Mouse (Mus musculus) central nervous system, embryonic 18 days (tissue): Measurements from ENCODE around the gene 2510002D24Rik. TPM values are rescaled to one million over a fixed set of nuclear protein-coding genes. Genes with fewer than 3 reads are reported as not detected.

Experiments
- polyA plus RNA-seq: library from polyadenylated mRNA; depleted of rRNA; stranded (reverse); fragments of >200 nt; gene quantifications from 2 replicates; pipeline ENCODE4 v1.2.3, GENCODE M21; 2012; rRNA removed

2510002D24Rik gene
- polyA plus RNA-seq, result 39.7 and 43.1 TPM in 2 replicates

DNA sequence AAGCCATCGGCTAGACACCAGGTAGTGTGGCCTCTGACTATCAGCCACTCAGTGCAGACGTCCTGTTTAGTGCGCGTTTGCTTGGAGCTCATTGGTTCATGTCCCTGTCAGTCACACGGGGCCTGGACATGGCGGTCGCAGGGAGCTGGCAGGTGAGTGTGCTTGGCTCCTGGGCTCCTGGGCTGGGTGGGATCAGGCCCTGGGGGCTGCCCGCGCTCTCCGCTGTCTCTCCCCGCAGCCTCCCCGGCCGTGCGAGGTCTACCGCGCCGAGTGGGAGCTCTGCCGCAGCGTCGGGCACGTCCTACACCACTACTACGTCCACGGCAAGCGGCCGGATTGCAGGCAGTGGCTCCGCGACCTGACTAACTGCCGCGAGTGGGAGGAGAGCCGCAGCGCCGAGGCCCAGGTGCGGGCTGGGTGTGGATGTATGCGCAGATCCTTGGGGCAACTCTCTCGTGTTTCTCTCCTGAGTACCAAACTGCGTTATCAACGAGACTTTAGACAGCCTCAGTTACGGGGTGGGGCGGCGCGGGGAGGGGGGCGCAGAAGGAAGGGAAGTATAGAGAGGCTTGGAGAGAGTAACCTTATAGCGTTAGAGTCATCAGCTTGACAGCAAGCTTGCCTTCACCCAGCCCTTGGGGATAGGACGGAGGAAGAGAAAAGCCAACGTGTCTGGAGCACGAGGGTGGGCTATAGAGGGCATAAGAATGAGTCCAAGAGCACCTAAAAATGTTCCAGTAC, at the start of gene 2510002D24Rik, which contains the start of gene Gm28539:
Gene 2510002D24Rik, plus strand, starts transcription at position 111 of the 741 bp plus-strand sequence.
Gene Gm28539, plus strand, starts transcription at position 117 of the 741 bp plus-strand sequence.

GRCm38 (mm10) chr16:18811468-18812384, 24.7 kb upstream of the 2510002D24Rik start, which contains the start of the genes Ufd1 and Cdc45:
Ufd1 (plus strand) TSS chr16:18811779.
Cdc45 (minus strand) TSS chr16:18811987.

DNA sequence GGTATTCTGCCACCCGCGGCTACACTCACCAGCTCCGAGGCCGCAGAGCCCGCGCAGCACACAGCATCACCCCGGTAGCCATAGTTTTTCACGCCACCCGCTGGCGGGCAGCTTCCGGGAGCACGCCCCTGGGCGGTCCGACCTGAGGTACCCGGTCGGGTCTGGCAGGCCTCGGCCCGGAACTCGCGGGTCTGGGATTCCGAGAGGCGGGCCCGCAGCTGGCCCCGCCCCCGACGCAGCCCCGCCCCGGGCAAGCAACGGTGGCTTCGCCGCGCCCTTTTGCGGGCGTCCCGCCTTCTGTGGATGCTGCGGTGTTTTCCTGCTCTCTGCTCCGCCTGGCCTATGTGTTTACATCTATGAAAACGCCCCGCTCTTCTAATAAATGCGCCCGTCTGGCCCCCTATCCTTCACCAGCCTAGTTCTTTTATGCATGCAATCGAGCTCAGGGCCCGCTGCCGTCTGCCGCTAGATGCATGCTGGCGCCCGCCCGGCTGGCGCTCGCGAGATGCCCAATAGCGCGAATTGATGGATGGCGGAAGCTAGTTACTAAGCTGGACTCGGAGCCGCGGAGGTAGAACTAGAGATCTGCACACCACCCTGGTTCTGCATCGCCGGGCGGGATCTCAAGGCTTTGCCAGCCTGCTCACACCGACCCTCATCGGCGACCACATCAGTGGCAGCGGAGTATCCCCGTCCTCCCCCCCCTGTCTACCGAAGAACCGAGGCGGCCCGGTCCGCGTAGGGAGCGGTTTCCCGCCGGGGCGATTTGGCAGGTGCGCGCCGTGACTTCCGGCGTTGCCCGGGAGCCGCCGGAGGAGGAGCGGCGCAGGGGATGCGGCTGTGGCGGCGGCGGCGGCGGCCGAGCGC, 40.3 kb downstream of the 2510002D24Rik start, which contains the start of the genes Mrpl40 and Hira:
Gene Mrpl40, minus strand, starts transcription at position 421 of the 867 bp plus-strand sequence.
Gene Hira, plus strand, starts transcription at position 596 of the 867 bp plus-strand sequence.

Other genes starting within 250 kb of the 2510002D24Rik start
- 0.76 and 0.82 TPM in 2 replicates for gene Tbx1, start 245.9 kb upstream of the 2510002D24Rik start, polyA plus RNA-seq
- gene Gp1bb, start 214.2 kb upstream of the 2510002D24Rik start, polyA plus RNA-seq, result 12.9 and 13.7 TPM in 2 replicates
- gene Gm49601, start 210.2 kb upstream of the 2510002D24Rik start, polyA plus RNA-seq, result 109 and 129 TPM in 2 replicates
- 365 and 427 TPM in 2 replicates for gene Sept5, start 206.6 kb upstream of the 2510002D24Rik start, polyA plus RNA-seq
- gene Cldn5, start 59.7 kb upstream of the 2510002D24Rik start, polyA plus RNA-seq, result 133 and 134 TPM in 2 replicates
- 72.1 and 74.8 TPM in 2 replicates for gene Ufd1, start 24.8 kb upstream of the 2510002D24Rik start, polyA plus RNA-seq
- 10.9 and 11.5 TPM in 2 replicates for gene Cdc45, start 24.6 kb upstream of the 2510002D24Rik start, polyA plus RNA-seq
- gene Gm28539, start within 50 bp of the 2510002D24Rik start, polyA plus RNA-seq, result 0.69 TPM in 1 of 2 replicates, not detected in the other
- 19.1 and 22.5 TPM in 2 replicates for gene Mrpl40, start 40.3 kb downstream of the 2510002D24Rik start, polyA plus RNA-seq
- 98.8 and 110 TPM in 2 replicates for gene Hira, start 40.5 kb downstream of the 2510002D24Rik start, polyA plus RNA-seq